Mouse (Mus musculus) thymus, postnatal 4 days (tissue): ENCODE data around the gene Oprd1.
A peak's percentile ranks its signal among the peaks of the same experiment; 100 is the strongest.

Experiments
- DNase-seq: peaks from one replicate; pipeline ENCODE4 v3.0.0; 2021

Gene Oprd1

DNA sequence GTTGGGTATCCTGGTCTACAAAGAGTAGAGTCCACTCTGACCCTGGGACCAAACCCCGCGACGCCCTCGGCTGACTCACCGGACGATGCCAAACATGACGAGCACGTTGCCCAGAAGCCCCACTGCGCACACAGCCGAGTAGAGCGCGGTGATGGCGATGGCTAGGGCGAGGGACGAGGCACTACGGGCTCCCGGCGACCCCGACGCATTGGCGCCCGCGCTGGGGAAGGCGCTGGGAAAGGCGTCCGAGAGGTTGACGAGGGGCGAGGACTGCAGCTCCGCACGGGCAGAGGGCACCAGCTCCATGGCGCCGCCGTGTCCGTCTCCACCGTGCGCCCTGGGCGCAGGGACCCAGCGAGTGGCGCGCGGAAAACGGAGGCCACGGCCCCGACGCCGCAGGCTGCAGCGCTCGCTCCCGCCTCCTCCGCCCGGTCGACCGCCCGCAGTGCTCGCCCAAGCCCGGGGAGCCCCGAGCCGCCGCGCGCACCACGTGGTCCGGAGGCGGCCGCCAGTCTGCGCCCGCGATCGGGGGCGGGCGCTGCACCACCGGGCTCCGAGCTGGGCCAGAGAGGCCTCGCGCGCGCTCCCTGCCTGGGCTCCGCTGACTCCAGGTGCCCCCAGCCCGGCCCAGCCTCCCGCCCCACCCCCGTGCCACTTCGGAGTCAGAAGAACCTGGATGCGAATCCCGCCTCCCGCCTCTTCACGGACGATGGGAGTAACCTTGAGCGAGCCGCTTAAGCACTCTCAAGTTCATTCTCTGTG is at the start of gene Oprd1:
Gene Oprd1, minus strand, starts transcription at position 407 of the 762 bp plus-strand sequence.
- peak; percentile 30 for DNase-seq

DNA sequence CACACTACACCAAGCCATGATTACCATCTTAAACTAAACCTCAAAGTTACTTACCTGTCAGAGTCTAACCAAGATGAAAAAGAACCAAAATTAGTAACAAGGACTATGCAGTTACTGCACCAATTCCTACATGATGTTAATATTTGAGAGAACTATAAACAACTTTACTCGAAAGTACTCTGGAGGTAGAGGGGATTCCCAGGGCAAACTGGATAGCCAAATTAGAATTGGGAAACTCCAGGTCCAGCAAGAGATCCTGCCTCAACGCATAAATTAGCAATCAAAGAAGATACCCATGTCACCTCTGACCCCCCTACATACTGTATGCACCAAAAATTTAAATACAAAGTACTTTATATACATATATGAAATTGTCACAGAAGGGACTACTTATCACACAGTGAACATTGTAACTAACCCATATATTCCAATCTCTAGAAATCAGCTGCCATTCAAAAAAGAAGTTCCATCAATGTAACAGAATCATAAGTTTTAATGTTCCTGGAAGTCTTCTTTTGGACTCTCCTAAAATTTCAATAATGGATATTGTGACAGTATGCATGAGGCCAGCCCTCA is 43.6 kb upstream of the Oprd1 start:
- no peak for DNase-seq

DNA sequence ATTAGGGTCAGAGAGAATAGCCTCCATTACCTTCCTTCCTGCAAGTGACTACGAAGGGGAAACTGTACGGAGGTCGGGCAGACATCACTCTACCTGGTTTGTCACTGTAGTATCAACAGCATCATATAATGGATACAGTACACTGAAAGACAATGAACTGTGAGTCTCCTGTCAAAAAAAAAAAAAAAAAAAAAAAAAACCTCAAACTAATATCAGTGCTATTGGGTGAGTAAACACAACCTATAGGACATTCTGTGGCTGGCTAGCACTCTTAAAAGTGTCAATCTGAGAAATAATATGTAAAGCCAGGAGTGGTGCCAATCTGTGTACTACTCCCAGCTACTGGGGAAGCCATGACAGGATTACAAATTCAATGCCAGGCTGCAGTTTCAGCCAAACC is 38.9 kb upstream of the Oprd1 start:
- no peak for DNase-seq

DNA sequence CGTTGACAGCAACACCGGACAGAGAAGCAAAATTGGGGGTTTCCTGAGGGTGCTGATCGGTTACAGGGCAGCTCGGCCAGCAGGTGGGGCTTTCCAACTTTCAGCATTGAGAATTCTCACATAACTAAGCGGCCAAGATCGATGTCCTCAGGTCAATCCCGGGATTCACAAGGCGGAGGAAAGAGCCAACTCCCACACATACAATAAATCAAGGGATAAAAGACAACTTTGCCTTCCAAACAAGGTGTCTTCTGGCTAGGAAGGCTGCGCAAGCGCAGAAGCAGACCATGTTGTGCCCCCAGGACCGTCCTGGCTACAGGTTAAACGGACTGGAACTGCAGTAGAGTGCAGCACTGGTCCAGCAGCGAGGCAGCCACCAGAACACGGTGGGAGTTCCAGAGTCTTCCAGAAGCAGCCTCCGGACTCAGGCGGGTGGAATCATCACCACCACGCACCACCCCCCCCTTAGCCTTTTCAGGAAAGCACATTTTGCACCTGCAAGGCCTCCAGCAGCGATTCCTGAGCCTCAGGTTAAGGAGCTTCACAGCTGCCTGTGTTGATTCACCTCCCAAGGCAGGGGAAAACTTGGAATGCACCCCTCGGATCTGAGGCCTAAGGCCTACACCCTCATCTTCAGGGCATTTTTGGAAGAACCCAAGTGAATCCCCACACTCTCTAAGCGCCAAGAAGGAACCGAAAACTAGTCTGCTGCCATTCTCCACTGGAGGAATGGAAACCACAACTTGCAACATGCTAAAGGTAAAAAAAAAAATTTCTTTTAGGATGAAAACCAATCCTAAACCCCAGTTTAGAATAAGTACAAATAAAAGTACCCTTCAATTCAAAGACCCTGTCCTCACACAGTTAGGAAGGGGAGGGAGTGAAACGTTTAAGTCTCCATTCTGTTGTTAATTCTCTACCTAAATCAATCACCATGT is 37.7 kb upstream of the Oprd1 start:
- DNase-seq: peak; percentile 35

DNA sequence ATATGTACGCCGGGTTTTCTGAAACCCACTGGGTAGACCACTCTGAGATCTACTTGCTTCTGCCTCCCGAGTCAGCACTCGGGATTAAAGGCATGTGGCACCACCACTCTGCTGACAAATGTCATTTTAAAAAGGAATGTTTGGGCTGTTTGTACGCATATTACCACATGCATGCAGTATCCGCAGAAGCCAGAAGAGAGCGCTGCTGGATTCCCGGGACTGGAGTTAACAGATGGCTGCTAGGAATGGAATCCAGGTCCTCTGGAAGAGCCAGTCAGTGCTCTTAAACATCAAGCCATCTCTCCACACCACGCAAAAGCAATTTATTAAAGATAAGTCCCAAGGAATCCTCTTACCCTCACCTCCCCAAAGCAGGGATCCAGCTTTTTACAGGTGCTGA is 36.4 kb upstream of the Oprd1 start:
- peak; percentile 64 for DNase-seq

DNA sequence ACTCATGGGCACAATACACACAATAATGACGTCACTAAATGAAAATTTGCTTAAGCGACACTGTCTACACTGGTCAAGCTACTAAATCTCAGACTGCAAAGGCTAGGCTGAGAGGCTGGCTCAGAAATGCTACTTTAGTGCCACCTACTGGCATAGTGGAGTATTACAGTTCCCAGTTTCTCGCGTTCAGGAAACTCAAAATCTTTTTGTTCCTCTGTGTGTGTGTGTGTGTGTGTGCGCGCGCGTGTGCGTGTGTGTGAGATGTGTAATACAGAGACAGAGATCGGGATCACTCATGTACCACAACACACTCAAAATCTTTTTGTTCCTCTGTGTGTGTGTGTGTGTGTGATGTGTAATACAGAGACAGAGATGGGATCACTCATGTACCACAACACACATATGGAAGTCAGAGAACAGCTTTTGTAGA is 34.4 kb upstream of the Oprd1 start:
- peak; percentile 63 for DNase-seq

DNA sequence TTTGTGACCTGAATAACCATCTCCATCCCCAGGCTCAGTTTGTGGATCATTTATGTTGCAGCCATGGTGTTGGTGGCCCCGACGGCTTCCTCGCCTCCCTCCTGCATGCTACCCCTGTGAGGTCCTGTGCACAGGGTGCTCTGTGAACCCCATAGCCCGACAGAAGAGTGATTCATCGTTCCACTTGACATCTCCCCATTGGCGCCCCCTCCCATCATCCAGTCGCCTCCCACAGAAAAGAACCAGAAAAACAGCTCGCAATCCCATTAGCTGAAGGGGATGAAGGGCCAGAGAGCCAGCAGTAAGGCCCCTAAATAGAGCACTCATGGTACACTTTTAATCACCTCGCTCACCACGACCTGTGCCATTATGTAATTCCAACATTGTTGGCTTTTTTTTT is 32.2 kb upstream of the Oprd1 start:
- DNase-seq: no peak

DNA sequence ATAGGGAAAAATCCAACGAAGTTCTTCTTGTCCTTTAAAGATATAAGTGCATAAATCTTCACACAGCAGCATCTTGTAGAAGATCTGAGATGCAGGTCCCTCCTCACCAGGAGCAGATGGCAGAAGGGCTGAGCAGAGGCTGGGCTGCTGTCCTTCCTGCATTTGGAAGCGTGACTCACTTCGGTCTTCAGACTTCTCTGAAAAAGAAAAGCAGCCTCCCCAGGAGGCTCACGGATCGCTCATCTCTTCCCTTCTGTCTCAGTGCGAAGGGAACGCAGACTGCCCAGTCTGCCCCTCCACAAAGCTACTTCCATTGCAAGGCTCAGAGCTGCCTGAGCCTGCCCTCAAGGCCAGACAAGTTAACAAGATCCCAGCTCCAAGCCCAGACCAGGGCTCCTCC is 26.6 kb upstream of the Oprd1 start:
- no peak for DNase-seq

DNA sequence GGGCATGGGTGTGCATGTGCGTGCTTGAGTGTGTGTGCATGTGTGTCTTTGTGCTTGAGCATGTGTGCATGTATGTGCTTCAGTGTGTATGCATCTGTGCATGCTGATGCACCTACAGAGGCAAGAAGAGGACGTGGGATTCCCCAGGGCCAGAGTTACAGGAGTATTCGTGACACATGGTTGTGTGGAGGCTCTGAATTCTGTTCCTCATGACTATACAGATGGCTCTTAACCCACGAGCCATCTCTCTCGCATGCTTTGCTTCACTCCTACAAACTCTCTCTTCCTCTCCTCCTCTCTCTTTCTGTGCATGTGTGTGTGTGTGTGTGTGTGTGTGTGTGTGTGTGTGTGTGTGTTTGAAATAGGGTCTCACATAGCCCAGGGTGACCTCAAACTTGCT is 25.5 kb upstream of the Oprd1 start:
- no peak for DNase-seq

DNA sequence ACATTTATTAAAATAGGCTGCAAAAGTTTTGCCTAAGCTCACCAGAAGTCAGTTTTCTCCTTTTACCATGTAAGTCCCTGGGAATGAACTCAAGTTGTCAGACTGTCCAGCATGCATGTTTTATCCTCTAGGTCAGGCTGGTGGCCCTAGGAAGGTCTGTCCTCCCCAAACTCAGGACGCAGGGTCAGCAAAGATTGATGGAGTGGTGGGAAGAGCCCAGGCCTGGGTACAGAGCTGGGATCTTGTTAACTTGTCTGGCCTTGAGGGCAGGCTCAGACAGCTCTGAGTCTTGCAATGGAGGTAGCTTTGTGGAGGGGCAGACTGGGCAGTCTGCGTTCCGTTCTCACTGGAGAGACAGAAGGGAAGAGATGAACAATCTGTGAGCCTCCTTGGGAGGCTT is 25.0 kb upstream of the Oprd1 start:
- DNase-seq: no peak

DNA sequence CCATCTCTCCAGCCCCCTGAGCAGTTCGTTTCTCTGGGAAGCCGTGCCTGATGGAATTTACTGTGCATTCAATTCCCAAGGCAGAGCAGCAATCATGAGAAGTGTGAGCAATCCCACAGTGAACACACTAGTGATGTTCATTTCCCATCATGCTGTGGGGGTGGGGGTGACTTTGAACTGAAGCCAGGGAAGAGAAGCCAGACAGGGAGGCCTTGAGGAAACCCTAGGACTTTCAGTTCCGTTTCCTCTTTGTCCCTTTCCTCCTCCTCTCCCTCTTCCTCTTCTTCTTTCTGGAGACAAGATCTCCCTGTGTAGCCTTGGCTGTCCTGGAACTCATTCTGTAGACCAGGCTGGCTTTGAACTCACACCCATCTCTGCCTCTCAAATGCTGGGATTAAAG is 23.1 kb upstream of the Oprd1 start:
- no peak for DNase-seq

DNA sequence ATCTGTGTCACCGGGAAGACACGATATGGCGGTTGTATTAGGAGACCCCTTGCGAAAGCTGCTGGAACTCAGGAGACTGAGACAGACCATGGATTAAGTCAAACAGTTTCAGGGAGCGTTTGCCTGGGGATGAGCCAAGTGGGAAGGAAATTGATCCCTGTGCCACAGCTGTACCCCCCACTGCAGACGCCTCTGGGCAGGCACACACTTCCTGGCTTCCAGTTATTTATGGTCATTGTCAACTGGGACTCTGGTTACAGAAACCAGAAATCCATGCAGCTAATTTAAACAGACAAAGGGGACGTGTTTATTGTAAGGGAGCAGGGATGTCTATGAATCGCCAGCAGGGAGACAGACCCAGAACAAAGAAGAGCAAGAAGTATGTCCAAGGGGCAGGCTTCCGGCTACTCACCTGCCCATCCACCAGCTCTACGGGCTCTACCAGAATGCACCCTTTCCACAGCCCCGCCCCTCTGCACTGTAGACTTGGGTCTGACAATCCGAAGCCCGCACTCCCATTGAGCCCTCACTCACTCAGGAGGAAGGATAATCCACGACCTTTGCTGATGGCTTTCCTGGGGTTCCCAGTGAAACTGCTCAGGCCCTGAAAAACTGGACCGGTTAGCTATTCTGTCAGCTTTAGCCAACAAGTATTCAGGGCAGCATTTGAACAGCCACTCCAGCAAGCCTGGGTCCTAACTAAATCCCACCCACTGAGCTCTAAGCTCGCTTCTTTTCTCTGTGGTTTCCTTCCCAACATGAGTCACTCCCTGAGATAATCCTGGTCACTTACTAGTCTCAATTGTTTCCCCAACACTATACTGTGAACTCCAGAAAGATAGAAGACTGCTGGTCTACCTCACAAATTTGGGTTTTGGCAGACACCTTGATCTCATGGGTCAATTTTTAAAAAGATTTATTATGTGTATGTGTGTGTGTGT is 22.3 kb upstream of the Oprd1 start:
- DNase-seq: no peak

DNA sequence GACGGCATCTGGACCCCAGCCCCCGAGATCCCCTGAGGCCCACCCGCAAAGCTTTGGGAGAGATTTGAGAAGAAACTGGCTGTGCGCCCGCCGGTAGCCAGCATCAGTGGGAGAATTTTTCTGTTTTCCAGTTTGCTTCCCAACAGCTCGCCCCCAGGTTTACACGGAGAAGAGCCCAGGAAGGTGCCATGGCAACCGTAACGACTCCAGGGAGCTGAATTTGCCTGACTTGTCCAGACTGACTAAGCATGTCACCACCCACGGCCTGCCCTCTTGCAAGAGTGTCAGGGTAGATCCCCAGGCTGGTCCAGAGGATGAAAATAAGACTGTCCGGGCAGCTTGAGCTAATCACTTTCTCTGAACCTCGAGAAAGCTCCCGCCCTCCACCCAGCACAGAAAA is 21.4 kb upstream of the Oprd1 start:
- DNase-seq: no peak

DNA sequence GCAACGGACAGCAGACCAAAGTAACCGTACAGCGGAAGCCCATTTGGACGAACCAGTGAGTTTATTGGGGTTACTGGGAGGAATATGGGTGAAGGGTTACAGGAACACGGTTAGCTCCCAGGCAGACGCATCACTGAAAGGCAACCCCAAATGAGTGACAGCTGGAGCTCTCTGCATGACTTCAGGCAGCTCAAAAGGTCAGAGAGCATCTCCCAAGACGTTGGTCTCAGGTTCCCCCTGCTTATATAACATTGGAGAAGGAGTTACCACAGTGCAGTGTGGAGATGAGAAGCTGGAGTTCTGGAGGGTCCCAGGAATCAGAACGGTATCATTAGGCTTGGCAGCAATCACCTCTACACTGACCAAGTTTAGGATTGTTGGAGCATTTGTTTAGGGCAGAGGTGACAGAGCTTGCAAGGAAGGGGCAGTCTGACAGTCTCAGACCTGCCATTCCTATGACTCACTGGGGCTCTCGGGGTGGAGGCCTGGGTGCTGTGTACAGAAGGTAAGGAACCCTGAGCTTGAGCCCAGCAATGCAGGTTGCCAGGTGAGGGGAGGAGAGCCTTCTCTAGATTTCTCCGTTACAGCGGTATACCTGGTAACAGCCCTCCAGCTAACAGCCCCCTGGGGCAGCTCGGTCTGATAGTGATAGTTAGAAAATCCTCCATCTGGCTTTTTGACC is 12.8 kb upstream of the Oprd1 start:
- no peak for DNase-seq

DNA sequence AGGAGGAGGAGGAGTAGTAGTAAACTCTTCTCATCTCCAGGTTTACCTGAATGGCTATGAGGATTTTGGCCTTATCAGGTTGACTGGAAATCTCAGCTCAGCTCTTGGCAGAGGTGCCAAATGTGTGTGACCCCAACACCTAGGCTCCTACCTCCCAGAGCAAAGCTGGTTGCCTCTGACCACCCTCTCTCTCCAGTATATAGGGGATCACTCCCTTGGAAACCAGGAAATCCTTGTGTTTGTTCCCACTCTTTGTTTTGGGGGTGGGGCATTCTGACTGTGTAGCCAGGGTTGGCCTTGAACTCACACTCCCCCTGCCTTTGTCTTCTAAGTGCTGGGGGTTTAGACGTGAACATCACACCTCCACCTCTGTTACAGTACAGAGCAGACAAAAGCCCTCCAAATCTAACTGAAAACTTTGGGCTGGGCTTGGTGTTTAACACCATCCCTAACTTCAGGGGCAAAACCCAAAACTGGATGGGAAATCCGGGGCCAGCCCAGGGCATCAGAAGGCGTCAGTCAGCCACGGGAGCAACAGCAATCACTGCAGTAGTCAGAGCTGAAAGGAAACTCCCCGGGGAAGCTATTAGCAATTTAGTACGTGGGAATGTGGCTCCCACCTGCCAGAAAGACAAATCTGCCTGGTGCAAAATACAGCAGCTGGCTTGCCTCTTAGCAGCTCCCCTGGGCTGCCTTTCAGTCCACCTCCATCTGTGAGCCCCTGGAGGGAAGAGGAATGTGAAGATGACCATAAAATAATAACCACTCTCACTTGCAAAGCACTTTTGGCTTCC is 10.8 kb upstream of the Oprd1 start:
- no peak for DNase-seq

DNA sequence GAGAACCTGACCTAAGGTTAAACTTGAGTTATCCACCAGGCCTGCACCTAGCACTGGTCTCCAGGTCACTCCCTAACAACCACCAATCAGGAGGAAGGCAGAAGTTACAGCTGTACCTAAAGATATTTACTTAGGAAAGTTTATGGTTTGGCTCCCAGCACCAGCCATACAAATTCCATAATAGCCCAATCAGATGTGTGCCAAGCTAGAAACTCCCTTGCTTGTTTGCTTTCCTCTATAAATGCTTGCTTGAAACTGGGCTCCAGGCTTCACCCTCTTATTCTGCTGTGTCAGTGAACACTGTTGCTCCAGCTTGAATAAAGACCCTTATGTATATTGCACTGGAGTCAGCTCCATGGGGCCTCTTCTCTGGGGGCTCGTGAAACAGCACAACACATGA is 7.4 kb upstream of the Oprd1 start:
- no peak for DNase-seq

DNA sequence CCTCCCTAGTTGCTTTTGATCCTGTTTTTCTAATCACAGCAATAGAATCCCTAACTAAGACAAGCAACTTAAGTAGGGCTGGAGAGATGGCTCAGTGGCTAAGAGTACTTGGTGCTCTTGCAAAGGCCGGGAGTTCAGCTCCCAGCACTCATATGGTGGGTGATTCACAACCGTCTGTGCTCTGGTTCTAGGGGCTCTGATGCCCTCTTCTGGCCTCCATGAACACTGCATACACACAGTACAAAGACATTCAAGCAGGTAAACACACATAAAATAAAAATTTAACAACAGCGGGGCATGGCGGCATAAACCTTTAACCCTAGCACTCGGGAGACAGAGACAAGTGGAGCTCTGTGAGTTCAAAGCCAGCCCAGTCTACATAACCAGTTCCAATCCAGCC is 1.9 kb upstream of the Oprd1 start:
- DNase-seq: no peak

DNA sequence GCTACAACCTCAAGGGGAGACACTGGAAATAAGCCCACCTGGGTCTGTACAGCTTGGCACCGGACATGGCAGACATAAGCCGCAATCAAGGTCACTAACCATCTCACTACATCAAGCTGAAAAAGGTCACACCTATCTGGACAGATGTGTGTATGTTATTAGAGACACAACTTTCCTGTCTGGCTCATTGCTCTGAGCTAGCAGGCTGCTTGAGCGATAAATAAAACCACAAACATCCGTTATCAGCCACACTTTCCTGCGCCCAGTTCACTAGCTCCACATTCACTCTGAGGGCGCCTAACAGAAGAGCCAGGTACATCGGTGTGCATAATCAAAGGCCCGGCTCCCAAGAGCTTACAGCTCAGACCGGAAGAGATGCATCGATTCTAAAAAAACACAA is 806 bp upstream of the Oprd1 start:
- no peak for DNase-seq

DNA sequence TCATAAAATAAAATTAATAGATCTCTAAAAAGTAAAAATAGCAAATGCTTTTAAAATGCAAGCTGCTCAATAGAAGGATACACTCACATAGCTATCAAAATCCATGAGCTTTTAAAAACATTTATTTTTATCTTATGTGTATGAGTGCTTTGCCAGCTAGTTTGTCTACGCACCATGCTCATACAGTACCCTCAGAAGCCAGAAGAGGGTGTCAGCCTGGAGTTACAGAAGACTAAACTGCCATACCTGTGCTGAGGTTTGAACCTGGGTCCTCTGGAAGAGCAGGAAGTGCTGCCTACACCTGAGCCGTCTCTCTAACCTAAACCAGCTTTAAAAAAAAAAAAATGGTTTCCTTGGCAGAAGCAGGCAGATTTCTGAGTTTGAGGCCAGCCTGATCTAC is 5.6 kb downstream of the Oprd1 start:
- DNase-seq: peak; percentile 27

DNA sequence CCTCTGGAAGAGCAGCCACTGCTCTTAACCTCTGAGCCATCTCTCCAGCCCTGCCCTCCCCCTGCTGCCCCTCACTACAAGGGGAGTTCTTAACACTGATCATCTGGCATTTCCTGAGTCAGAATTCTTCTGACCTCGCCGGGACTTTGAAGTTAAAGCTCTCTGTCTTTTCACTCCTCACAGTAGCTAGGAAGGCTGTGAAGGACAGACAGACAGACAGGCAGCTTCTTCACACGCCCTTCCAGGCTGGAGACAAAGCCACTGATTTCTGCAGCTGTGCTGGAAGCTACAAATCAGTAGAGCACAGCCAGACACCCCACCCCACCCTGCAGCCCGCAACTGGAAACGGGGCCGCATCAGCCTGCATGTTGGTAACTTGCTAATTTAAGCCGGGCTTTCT is 7.3 kb downstream of the Oprd1 start:
- DNase-seq: no peak

DNA sequence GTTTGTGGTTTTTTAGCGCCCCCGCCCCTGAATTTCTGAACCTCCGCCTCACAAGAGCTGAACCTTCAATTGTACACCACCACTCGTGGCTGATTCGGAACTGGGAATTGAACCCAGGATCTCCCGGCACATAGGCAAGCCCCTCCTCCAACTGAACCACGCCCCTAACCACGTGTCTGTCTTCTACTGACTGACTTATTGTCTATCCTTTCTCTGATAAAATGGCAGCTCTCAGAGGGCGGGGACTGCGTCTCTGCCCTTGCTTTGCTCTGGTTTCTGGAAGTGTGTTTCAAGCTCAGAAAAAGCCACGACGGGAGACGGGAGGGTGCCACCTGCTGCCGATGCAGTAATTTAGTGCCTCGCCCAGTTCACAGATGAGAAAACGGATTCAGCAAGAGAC is 10.4 kb downstream of the Oprd1 start:
- DNase-seq: no peak
